Mouse (Mus musculus): ENCODE measurements around the gene Rnf166.

Rnf166 gene

DNA sequence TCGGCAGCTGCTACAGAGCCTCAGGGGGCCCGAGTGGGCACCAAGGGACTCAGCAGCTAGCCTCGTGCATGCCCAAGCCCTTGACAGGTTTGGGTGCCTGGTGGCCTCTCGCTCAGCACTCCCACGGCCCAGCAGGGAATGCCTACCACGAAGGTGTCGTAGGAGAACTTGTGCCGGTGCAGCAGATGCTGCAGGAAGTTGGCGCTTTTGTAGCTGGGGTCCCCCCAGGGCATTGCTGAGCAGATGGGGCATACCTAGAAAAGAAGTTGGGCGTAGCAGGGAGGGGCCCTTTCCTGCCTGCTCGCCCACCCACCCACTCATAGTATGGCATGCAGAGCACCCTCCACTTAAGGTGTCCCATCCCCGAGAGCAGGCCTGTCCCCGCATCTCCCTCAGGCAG, 8.0 kb downstream of the Rnf166 start:
- DNase-seq: no peak

DNA sequence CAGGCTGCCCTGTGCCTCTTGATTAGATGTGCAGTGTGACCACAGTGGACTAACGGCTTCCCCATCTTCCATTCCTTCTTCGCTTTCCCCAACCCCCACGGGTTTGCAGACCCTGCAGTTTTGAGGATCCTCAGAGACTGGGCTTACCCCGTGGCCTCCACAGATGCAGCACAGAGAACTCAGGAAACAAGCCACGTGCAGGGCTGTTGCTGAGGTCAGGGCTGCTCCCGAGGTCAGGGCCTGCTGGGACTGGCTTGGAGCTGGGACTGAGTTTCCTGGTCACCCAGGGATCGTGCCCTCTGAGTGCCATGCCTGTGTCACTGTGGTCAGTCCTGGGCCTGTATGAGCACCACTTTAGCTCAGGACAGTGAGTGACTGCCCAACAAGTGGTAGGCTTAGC, 10.9 kb downstream of the Rnf166 start:
- no peak for DNase-seq

DNA sequence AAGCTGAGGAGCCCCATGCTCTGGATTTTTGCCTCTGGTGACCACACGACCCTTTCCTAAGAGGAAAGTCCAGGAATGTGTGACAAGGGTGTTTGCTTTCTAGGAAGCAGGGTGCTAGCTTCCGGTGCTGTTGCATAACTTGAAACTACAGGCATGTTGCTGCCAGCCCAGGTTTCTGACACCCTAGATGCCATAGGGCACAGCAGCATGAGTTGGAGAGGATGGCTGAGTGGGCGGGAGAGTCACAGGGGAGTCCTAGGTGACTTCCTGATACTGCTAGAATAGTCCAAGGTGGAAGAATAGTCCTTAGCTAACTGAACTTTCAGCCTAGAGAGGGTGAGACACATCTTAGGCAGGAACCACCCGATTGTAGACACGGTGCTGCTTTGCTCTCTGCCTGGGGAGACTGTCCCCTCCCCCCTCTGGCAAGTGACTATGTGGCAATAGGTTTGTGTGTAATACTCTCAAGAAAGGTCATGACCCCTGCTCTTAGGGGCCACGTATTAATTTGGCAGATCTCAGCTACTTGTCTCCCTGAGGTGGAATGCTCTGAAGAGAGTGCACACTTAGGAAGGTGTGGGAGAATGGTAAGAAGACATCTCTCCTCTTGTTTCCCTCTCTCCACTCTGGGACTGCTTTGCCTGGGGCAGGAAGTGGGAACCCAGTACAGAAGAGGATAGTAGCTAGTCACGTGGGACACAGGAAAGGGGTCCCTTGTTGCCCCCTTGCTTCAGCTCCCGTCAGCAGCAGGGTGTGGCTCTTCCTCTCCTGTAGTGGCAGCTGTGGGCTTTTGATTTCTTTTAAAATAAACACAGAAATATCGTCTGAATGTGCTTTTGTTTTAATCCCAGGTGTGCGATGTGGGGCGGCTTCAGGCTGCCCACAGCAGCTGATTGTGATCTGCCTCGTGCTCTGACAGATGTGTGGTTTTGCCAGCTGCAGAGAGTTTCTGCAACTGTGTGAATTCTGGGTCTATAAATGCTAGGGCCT, 11.9 kb downstream of the Rnf166 start:
- no peak for DNase-seq

- DNase-seq: no peak
Measured at GRCm38 (mm10) chr8:122462510-122462909, 13.4 kb downstream of the Rnf166 start.

GRCm38 (mm10) chr8:122461473-122462148, 14.3 kb downstream of the Rnf166 start:
- no peak for DNase-seq

DNA sequence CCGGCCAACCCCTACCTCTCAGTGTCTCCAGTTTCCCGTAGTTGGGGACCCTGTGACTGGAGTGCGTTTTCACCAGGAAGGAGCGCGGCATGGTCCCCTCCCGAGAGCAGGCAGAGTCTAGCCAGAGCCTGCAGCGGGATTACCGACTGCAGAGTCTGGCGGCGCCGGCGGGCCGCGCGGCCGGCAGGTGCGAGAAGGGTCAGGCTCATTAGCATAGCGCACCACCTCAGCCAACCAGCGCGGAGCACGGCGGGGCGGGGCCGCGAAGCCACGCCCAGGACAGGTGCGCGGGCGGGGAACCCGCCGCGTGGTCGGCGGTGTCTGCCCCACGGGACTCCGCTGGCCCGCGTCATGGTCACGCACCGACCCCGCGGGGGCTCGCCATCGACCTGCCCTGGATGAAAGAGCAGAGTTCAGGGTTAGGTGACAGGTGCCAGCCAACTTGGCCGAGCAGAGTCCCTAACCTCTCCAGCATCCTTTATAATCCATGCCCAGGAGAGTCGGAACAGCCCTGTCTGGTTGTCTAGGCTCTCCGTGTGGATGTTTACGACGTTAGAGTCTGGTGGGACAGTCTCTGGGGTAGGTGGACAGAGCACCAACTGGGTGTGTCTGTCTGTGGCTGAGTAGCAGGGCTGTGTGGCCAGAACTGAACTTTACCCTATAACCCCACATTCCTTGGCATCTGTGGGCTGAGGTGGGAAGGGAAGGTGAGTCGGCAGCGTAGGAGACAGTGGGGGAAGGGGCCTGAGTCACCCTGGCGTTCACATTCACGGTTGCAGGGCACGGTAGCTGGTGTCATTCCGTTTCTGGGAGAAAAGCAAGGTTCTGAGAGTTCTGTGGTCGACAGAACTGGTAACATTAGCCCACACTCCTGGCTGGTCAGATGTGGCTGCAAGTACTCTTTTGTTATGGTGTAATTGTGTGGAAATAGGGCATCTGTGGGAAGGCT, 15.1 kb downstream of the Rnf166 start, which contains the start of gene Snai3:
Gene Snai3 (minus strand): TSS at position 210 of the 949 bp plus-strand sequence.
- peak; percentile 79 to 84 for DNase-seq

- DNase-seq: no peak
Measured at GRCm38 (mm10) chr8:122459990-122460389, 15.9 kb downstream of the Rnf166 start.

- no peak for DNase-seq
Measured at GRCm38 (mm10) chr8:122459218-122459900, 16.5 kb downstream of the Rnf166 start.

DNA sequence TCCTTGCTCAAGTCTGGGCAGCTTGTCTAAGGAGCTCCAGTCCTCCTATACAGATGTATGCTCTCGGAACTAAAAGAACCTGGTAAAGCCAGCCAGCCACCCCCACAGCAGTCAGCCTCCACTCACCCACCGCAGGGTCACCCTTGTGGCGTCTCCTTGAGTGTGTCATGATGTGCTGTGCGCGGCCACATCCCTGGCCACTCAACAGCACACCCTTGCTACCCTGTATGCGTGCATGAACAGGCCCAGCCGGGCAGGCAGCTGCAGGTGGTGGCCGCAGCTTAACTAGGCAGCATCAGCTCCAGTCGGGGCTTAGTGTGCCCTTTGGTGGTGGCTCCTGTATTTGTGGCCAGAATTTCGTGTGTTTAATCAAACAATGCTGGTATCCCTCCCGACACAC, 18.7 kb downstream of the Rnf166 start:
- DNase-seq: no peak

DNA sequence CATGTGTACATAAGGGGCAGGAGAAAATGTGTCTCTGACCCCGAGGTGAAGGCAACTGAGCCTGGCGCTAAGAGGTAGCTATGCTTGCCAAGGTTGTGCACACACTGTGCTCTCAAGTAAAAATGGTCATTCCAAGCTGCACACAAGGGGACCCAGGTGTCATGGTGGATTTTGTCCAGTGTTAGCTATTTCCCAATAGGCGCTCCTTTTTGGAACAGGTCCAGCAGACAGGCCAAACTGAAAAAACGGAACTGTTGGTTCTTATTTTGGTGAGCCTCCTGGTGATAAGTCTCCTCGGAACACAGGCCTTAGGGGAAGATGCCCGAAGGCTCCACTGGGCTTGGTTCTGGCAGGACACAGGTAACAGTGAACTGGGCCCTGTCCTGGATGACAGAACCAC, 21.5 kb downstream of the Rnf166 start:
- DNase-seq: no peak

- no peak for DNase-seq
Measured at GRCm38 (mm10) chr8:122452154-122452553, 23.7 kb downstream of the Rnf166 start.

- no peak for DNase-seq
Measured at GRCm38 (mm10) chr8:122451161-122451703, 24.6 kb downstream of the Rnf166 start.

GRCm38 (mm10) chr8:122445203-122445602, 30.7 kb downstream of the Rnf166 start:
- DNase-seq: no peak

DNA sequence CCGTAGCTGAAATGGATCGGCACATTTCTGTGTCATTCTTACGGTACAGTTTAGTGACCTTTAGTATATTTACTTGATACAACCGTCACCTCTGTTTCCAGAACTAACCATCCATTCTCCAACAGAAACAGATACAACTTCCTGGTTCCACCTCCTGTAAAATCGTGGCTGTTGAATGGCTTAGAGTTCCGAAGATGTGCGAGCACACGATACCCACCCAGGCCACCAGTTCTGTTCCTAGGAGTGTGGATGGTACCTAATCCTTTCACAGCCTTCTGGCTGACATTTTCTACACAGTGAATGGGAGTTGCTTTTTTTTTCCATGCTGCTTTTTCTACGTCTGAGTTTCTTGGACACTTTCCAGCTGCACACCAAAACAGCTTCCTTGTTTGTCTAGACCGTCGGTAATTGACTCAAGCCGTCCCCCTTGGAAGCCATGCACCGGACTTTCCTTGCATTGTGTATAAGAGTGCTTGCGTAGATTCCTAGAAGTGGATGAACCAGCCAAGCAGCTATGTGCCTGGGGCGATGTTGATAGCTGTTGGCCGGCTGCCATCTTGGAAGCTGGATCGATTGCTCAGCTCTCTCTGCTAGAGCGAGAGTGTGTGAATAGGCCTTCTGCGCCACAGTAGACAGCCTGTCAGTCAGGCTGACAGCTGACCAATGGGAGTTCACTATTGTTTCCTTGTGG, 31.7 kb downstream of the Rnf166 start:
- peak; percentile 76 to 80 for DNase-seq

DNA sequence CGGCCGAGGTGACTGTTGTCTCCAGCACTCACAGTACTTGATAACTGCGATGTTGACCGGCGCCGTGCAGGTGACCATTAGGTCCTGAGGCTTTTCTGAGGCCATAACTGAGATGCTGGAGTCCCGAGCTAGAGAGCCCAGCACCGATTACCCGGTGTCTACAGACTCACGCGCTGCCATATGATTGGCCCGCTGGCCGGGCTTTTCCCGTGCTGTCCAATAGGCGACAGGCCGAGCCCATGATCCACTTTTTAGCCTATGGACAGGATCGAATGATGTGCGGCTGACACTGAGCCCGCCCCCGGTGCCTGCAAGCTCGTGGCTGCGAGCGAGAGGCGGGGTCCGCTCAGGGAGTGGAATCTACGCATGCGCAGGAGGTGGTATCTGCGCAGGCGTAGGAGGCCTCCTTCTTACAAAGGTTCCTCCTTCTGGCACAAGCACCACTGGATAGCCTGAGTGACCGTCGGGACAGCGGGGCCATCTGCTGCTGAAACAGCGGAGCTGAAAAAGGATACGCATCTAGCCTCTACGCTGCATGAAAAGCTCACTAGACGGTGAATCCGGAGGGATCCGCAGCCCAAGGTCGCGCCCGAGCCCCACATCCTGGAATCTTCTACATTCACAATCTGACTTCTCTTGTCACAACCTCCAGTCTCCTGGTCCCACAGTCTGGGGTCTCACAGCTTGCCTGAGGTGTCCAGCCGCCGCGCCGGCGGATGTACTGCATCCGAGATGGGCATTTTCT, 32.4 kb downstream of the Rnf166 start, which contains the start of gene Mvd:
Gene Mvd (minus strand): TSS at position 161 of the 745 bp plus-strand sequence.
- DNase-seq: peak; percentile 99

DNA sequence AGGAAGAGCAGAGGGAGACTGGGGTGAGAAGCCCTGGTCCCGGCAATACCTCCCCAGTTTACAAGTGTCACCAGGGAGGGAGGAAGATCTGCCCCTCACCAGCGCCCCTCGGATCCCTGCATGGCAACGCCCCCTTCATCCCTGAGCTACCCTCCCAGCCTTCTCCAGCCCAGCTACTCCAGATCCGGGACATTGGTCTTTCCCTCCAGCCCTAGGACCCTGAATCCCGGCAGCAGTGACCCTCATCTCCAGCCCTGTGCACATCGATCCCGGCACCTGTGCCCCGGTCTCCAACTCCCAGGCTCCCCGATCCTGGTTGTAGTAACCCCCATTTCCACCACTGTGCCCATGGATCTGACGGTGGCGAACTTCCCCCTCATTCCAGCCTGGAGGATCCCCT, 33.1 kb downstream of the Rnf166 start:
- no peak for DNase-seq

DNA sequence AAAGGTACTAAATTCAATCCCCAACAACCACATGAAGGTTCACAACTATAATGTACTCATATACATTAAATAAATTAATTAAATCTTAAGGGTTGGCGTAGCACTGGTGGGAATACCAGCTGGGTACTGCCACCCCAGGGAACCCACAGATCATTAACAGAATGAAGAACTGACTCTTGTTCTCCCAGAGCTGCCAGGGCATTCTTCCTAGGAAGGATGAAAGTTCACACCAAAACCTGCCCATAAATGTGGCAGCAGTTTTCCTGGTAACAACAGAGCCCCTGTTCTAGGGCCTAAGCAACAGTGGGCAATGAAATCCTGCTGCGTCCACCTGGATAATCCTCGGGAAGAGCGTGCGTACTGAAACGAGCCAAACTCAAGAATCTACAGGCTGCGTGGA, 33.5 kb downstream of the Rnf166 start:
- DNase-seq: no peak

- DNase-seq: peak in 1 of 2 experiments; percentile 36
Measured at GRCm38 (mm10) chr8:122441326-122441725, 34.5 kb downstream of the Rnf166 start.

GRCm38 (mm10) chr8:122439336-122439735, 36.5 kb downstream of the Rnf166 start:
- peak; percentile 84 for DNase-seq

DNA sequence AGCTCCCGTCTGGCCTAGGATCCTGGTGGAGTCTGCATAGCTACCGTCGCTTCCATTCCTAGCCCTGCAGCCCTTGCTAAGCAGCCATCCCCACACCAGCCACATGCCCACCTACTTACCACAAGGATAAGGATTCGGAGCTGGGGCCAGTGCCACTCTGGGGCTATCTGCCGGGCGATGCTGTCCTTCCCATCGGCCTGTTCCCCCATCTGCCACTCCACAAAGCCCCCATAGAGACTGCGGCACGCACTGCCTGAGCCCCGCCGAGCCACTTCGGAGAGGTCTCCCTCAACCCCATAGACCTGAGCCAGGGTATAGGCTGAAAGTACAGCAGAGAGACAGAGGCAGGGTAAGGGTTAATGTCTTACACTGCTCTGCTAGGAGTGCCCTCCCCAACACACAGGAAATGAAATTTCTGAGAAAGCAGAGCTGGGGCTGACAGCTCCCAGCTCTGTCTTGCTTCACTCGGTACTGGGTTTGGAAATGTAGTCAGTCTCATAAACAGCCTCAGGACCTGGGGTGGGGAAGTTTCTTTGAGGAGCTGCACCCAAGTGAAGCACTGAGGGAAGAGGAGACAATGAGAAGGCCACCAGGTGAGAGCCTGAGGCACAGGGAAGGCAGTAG, 38.0 kb downstream of the Rnf166 start:
- no peak for DNase-seq
